Mouse (Mus musculus) cerebellum, adult 9-10 months (tissue): ENCODE results near the gene Tbc1d2b.

ENCODE experiments used
- DNase-seq: peaks from one replicate; pipeline ENCODE4 v3.0.0; 2022

Gene Tbc1d2b

DNA sequence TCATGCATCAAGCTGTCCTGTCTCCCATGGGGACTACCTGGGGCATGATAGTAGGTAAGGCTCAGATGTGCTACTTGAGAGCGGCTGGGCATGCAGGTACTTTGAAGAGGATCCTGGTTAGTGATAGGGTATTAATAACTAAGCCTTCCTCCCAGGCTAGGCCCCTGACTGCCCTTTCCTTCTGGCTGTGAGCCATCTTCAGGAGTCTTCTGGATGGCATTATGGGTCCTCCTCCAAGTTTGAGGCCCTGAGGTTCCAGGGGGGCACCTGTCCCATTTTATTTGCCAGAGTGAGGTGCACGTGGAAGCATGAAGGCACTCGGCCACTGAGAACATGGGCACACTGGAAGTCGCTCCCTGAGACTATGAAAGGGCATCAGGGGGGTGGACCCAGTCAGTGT, 70.1 kb downstream of the Tbc1d2b start:
- no peak for DNase-seq

DNA sequence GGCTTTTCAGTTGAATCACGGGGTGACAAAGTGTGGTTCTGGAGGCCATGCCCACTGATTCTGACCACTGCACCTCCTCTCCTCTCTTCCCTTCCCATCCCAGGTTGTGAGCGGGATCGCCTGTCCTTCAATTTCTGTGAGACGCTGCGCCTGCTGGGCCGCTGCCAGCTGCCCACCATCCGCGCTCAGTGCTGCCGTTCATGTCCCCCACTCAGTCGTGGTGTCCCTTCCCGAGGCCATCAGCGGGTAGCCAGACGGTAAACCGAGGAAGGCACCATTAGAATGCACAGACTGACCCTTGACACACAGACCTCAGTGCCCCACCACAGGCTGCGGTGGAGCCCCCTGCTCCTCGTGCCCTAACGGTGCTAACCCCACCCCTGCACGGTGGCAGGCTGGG, 71.0 kb downstream of the Tbc1d2b start:
- no peak for DNase-seq

- no peak for DNase-seq
Measured at GRCm38 (mm10) chr9:90198531-90199449, 71.8 kb downstream of the Tbc1d2b start.

DNA sequence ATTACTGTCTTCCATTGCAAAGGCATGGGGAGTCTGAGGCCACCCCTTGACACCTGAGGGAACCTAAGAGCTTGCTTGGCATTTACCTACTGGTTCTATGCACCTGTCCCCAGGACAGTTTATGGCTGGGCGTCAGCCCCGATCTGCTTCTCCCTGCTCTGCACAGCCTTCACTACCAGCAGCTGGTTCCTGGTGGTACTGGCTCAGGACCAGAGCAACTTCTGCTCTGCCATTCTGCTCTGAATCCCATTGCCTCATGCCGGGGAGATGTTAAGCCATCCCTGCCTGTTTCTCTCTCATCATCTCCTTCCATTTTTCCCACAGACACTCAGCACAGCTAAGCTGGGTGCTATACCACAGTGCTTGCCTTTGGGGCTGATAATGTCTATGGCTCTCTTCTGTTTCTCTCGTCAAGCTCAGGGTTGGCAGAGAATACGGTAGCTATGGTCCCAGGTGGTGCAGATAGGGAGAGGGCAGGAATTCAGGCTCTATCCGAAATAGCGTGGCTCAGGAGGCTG, 72.7 kb downstream of the Tbc1d2b start:
- no peak for DNase-seq

GRCm38 (mm10) chr9:90197116-90197665, 73.4 kb downstream of the Tbc1d2b start:
- no peak for DNase-seq

DNA sequence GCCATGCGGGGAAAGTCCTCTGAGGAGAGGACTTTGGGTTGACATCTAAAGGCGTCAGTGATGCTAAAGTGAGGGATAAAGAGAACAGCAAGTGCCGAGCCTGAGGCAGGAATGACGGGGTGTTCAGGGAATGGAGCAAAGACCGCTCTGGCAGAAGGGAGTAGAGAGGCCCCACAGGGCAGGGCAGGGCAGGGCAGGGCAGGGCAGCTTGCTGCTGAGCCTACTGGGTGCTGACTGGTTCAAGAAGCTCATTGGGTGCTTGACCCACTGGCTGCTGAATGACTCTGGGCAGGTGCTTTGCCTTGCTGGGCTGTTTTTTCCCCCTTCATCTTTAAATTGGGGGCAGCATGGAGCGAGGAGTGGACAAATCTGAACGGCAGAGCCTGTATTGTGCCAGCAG, 74.3 kb downstream of the Tbc1d2b start:
- DNase-seq: no peak

DNA sequence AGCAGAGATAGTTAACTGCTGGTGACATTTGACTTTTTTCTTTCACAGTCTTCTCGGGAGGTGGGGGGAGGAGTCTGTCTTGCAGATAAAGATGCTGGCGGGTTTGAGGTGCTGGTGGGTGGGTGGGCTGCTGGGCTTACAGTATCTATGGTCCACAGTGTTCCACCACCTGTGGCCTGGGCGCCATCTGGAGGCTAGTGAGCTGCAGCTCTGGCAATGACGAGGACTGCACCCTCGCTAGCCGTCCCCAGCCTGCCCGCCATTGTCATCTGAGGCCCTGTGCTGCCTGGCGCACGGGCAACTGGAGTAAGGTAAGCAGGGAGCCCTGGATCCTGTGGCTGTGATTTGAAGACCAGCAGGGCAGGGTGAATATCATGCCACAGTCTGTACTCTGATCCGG, 75.6 kb downstream of the Tbc1d2b start:
- DNase-seq: no peak

DNA sequence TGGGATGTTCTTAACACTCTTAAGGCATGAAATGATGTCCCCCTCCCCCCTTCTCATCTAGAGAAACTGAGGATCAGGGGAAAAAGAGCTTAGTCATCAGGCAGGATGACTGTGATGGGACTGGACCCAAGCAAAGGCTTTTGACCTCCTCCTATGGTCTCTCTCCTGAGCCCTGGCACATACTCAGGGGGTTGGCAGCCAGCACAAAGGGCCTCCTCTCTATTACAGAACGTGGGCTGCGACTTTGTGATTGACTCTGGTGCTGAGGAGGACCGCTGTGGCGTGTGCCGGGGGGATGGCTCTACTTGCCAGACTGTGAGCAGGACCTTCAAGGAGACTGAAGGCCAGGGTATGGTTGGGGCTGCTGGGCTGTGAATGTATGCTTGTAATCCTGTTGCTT, 81.2 kb downstream of the Tbc1d2b start:
- DNase-seq: no peak

- no peak for DNase-seq
Measured at GRCm38 (mm10) chr9:90188893-90189292, 81.7 kb downstream of the Tbc1d2b start.

GRCm38 (mm10) chr9:90185356-90185910, 85.2 kb downstream of the Tbc1d2b start:
- no peak for DNase-seq

- DNase-seq: no peak
Measured at GRCm38 (mm10) chr9:90184116-90184515, 86.5 kb downstream of the Tbc1d2b start.

DNA sequence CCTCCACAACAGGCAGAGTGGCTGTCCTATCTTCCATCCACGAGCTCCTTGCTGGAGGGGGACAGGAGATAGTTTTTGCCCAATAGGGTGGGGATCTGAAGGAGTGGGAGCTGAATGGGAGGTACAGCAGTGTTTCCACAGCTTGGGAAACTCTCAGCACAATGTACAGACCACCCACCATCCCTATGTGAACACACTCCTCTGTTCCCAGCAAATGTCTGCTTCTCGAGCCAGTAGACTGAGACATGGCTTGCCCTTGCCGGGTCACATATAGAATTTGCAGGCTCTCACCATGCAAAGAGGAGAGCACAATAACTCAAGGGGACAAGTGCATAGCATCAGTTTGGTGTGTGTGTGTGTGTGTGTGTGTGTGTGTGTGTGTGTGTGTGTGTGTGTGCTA, 87.1 kb downstream of the Tbc1d2b start:
- no peak for DNase-seq

- no peak for DNase-seq
Measured at GRCm38 (mm10) chr9:90182636-90183421, 87.8 kb downstream of the Tbc1d2b start.

DNA sequence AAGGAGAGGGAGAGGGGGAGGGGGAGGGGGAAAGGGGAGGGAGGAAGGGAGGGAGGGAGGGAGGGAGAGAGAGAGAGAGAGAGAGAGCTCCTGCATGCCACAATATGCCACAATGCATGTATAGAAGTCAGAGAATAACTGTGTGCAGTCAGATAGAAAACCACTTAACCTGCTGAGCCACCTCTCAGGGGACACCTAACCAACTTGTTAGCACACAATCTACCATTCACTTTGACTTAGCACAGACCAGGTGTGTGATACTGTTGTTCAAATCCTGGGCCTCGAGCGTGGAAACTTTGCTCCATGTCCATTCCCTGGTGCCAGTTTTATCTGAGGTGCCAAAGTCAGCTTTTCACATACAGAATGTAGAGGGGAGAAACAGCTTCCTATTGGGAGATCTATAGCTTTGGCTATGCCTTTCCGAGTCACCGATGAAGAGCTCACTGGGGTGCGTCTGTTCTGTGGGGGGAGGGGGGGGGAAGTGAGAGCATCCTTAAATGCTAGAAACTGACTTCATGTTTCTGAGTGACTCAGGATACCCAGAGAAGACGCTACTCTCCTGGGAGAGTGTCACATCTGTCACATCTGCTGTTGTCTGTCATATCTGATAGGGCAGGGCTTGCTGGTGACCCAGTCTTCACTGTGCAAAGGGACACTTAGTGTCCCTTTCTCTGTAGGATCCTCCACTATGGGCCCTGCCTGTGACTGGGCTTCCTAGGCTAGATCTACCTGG, 88.8 kb downstream of the Tbc1d2b start:
- DNase-seq: no peak

GRCm38 (mm10) chr9:90179409-90179808, 91.2 kb downstream of the Tbc1d2b start:
- DNase-seq: no peak

DNA sequence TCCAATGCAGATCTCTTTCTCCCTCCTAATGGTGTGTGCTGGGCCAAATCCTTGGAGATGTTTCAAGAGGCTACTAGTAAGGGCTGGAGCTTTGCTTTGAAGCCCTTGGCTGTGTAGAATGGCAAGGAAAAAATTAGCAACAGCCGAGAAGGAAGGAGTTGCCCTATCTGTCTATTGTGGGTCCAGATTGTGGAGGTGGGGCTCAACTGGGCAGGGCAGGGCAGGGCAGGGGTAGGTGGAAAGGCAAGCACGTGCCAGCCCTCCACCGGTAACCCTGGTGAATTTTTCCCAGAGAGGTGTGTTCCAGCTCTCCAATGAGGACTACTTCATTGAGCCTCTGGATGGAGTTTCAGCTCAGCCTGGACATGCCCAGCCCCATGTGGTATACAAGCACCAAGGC, 97.3 kb downstream of the Tbc1d2b start:
- no peak for DNase-seq

GRCm38 (mm10) chr9:90172528-90173321, 97.9 kb downstream of the Tbc1d2b start:
- no peak for DNase-seq

- no peak for DNase-seq
Measured at GRCm38 (mm10) chr9:90171421-90171820, 99.2 kb downstream of the Tbc1d2b start.

DNA sequence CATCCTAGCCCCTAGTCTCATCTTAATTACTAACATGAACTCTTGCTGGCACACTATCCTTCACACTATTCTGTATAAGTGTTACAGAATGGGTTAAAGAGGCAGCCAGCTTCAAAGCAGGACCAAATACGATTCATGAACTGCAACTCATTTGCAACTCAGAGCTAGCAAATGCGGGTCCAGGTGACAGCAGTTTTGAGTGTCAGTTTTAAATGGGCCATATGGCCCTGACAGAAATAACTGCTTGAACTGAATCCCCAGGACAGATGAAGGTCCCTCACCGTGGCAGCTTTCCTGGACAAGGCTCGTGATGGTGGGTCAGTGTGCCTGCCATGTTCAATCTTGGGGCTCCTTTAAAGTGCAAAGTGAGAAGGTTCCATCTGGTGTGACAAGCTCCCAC, 100.6 kb downstream of the Tbc1d2b start:
- DNase-seq: peak; percentile 65

DNA sequence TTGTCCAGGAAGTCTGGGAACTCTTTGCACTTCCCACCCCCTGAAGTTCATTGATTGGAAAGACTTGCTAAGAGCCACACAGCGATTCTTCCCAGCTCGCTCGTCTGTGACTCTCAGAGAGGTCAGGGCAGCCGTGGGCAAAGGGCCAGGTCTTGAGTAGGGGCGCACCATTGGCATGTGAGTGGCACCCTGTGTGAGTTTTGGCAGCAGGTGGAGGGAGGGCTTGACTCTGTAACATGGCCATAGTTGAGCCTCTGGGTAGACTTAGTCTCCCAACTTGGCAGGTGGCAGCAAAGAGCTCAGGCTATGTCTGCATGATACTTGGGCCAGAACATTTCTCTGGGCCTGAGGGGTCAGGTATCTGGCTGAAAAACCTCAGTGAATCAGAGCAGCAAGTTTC, 104.0 kb downstream of the Tbc1d2b start:
- DNase-seq: no peak

DNA sequence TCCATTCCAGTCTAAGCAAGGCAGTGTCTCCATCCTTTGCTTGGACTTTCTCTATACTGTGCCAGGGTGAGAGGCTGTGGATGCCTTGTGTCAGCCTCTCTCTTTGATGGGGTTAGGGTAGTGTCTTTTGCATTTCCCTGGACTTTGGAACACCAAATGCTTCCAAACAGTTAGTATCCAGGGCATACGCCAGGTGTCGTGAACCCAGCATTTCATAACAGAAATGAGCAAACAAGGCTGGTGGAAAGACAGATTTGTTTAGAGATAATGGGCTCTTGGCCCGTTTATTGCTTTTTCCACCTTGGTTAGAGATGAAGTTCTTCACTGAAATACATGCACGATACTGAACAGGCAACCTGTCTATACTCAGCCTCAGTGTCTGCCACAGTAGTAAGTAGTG, 105.0 kb downstream of the Tbc1d2b start:
- no peak for DNase-seq
